Mouse (Mus musculus) limb, embryonic 12.5 days (tissue): ENCODE results near the gene Acsm1. TPM values are rescaled to one million over a fixed set of nuclear protein-coding genes. Genes with fewer than 3 reads are reported as not detected.

Experiments
- ATAC-seq: fragments of 200-750 bp; cut with Nextera tagmentation; 2 replicates; pipeline ENCODE4 v1.8.0; 2017; ENCODE audit warnings: low read depth, moderate TSS enrichment; ENCODE audit not compliant: insufficient number of reproducible peaks, insufficient read depth, low FRiP score, low TSS enrichment
- H3K27ac ChIP-seq: fragments of 300-500 bp; sonication (generic); 2 replicates; pipeline ENCODE4 v1.5.1; 2016; ENCODE audit warnings: mild to moderate bottlenecking, moderate library complexity
- H3K27me3 ChIP-seq: fragments of 300-500 bp; sonication (generic); 2 replicates; pipeline ENCODE4 v1.6.1; 2016; ENCODE audit warnings: mild to moderate bottlenecking, moderate library complexity
- H3K36me3 ChIP-seq: fragments of 300-500 bp; sonication (generic); 2 replicates; pipeline ENCODE4 v1.6.1; 2016; ENCODE audit warnings: mild to moderate bottlenecking, moderate library complexity
- H3K4me1 ChIP-seq: fragments of 300-500 bp; sonication (generic); replicated peaks from 2 replicates; pipeline ENCODE4 v1.6.1; 2016
- H3K4me2 ChIP-seq: fragments of 300-500 bp; sonication (generic); 2 replicates; pipeline ENCODE4 v1.6.1; 2016; ENCODE audit warnings: mild to moderate bottlenecking, moderate library complexity
- H3K4me3 ChIP-seq: fragments of 300-500 bp; sonication (generic); replicated peaks from 2 replicates; pipeline ENCODE4 v1.5.1; 2016; ENCODE audit warnings: mild to moderate bottlenecking
- H3K9ac ChIP-seq: fragments of 300-500 bp; sonication (generic); replicated peaks from 2 replicates; pipeline ENCODE4 v1.6.1; 2016; ENCODE audit warnings: mild to moderate bottlenecking, moderate library complexity
- H3K9me3 ChIP-seq: fragments of 300-500 bp; sonication (generic); 2 replicates; pipeline ENCODE4 v1.6.1; 2016; ENCODE audit warnings: mild to moderate bottlenecking, moderate library complexity
- WGBS: fragments of 180-500 bp; shearing (Covaris S2); methylation state at CpG from one replicate; pipeline ENCODE4 v1.1.7; 2016; 5-methylcytosine and 5-hydroxymethylcytosine counted together
- polyA plus RNA-seq: library from polyadenylated mRNA; unstranded; fragments of >200 nt; fragmentation: Nextera tagmentation; extraction: Ambion mirVana; gene quantifications from 2 replicates; pipeline ENCODE4 v1.2.1, GENCODE M21; 2016

The Acsm1 gene
- polyA plus RNA-seq, 1 experiment from 2014 or later = not detected

GRCm38 (mm10) chr7:119605926-119606663, 731 bp upstream of the Acsm1 start:
- Histone ChIP-seq H3K4me3 (no peak overlapping the region), H3K4me1 (no peaks in the 10 kb centered on the region), H3K27ac (no peak overlapping the region), H3K4me2 (no peak overlapping the region), H3K9ac (no peak overlapping the region), H3K9me3 (no peaks in the 10 kb centered on the region), H3K36me3 (no peaks in the 10 kb centered on the region), H3K27me3 (no peaks in the 10 kb centered on the region)
- WGBS = 81% methylated on average over 9 of the region's 9 CpGs
- ATAC-seq = no peak

GRCm38 (mm10) chr7:119607796-119608515, 1.1 kb downstream of the Acsm1 start:
- Histone ChIP-seq H3K9ac (no peak overlapping the region), H3K27me3 (no peaks in the 10 kb centered on the region), H3K4me1 (no peaks in the 10 kb centered on the region), H3K4me2 (no peak overlapping the region), H3K4me3 (no peak overlapping the region), H3K36me3 (no peaks in the 10 kb centered on the region), H3K9me3 (no peaks in the 10 kb centered on the region), H3K27ac (no peak overlapping the region)
- WGBS = 85% methylated on average over 9 of the region's 9 CpGs
- no peak for ATAC-seq

GRCm38 (mm10) chr7:119616531-119616930, 9.7 kb downstream of the Acsm1 start:
- no peaks in the 10 kb centered on the region for H3K9me3 ChIP-seq
- H3K4me3 ChIP-seq = no peak overlapping the region
- H3K9ac ChIP-seq = no peak overlapping the region
- no peaks in the 10 kb centered on the region for H3K27me3 ChIP-seq
- no peak overlapping the region for H3K4me2 ChIP-seq
- H3K36me3 ChIP-seq = no peaks in the 10 kb centered on the region
- ATAC-seq = no peak
- H3K27ac ChIP-seq = no peak overlapping the region
- WGBS = 37% methylated on average over 1 of the region's 1 CpGs
- no peaks in the 10 kb centered on the region for H3K4me1 ChIP-seq

- Histone ChIP-seq H3K4me1 (no peaks in the 10 kb centered on the region), H3K9me3 (no peaks in the 10 kb centered on the region), H3K4me2 (no peak overlapping the region), H3K36me3 (no peaks in the 10 kb centered on the region), H3K27me3 (no peaks in the 10 kb centered on the region), H3K27ac (no peak overlapping the region), H3K4me3 (no peak overlapping the region), H3K9ac (no peak overlapping the region)
- WGBS = 83% methylated on average over 6 of the region's 6 CpGs
- ATAC-seq = no peak
These were observed 10.8 kb downstream of the Acsm1 start for GRCm38 (mm10) chr7:119617593-119617992.

- WGBS = 48% methylated on average over 4 of the region's 4 CpGs
- Histone ChIP-seq H3K9ac (no peak overlapping the region), H3K36me3 (no peaks in the 10 kb centered on the region), H3K9me3 (no peaks in the 10 kb centered on the region), H3K27me3 (no peaks in the 10 kb centered on the region), H3K27ac (no peak overlapping the region), H3K4me3 (no peak overlapping the region), H3K4me2 (no peak overlapping the region), H3K4me1 (no peaks in the 10 kb centered on the region)
- ATAC-seq = no peak
These were observed 11.5 kb downstream of the Acsm1 start for GRCm38 (mm10) chr7:119618209-119618935.

GRCm38 (mm10) chr7:119620157-119620556, 13.3 kb downstream of the Acsm1 start:
- Histone ChIP-seq H3K27me3 (no peaks in the 10 kb centered on the region), H3K4me1 (no peaks in the 10 kb centered on the region), H3K4me3 (no peak overlapping the region), H3K27ac (no peak overlapping the region), H3K9me3 (no peaks in the 10 kb centered on the region), H3K4me2 (no peak overlapping the region), H3K36me3 (no peaks in the 10 kb centered on the region), H3K9ac (no peak overlapping the region)
- ATAC-seq = no peak

GRCm38 (mm10) chr7:119638773-119639172, 31.9 kb downstream of the Acsm1 start:
- H3K27ac ChIP-seq = no peak overlapping the region
- H3K4me3 ChIP-seq = no peak overlapping the region
- H3K4me2 ChIP-seq = no peak overlapping the region
- H3K27me3 ChIP-seq = no peaks in the 10 kb centered on the region
- no peak for ATAC-seq
- H3K9me3 ChIP-seq = no peaks in the 10 kb centered on the region
- no peaks in the 10 kb centered on the region for H3K36me3 ChIP-seq
- no peak overlapping the region for H3K9ac ChIP-seq
- no peaks in the 10 kb centered on the region for H3K4me1 ChIP-seq

- 84% methylated on average over 5 of the region's 5 CpGs for WGBS
- Histone ChIP-seq H3K36me3 (no peaks in the 10 kb centered on the region), H3K4me1 (no peaks in the 10 kb centered on the region), H3K4me3 (no peak overlapping the region), H3K9ac (no peak overlapping the region), H3K27me3 (no peaks in the 10 kb centered on the region), H3K4me2 (no peak overlapping the region), H3K9me3 (no peaks in the 10 kb centered on the region), H3K27ac (no peak overlapping the region)
- ATAC-seq = no peak
These were observed 35.5 kb downstream of the Acsm1 start for GRCm38 (mm10) chr7:119642307-119642706.

GRCm38 (mm10) chr7:119667893-119668292, 61.1 kb downstream of the Acsm1 start:
- Histone ChIP-seq H3K27me3 (no peaks in the 10 kb centered on the region; the same call in 1 of the 2 replicates), H3K4me1 (no peaks in the 10 kb centered on the region), H3K9me3 (no peaks in the 10 kb centered on the region), H3K4me3 (no peak overlapping the region), H3K36me3 (no peaks in the 10 kb centered on the region), H3K9ac (no peak overlapping the region), H3K27ac (no peak overlapping the region), H3K4me2 (no peak overlapping the region)
- ATAC-seq = no peak
- 84% methylated on average over 3 of the region's 3 CpGs for WGBS

- Histone ChIP-seq H3K27ac (no peak overlapping the region), H3K4me3 (no peak overlapping the region), H3K9ac (no peak overlapping the region), H3K4me1 (peaks cover 5% of the 10 kb centered on the region; the same call in 1 of the 2 replicates), H3K4me2 (no peak overlapping the region), H3K36me3 (no peaks in the 10 kb centered on the region), H3K9me3 (no peaks in the 10 kb centered on the region), H3K27me3 (no peaks in the 10 kb centered on the region; the same call in 1 of the 2 replicates)
- ATAC-seq = no peak
- WGBS = 76% methylated on average over 5 of the region's 5 CpGs
These were observed 63.6 kb downstream of the Acsm1 start for GRCm38 (mm10) chr7:119670395-119670794.

GRCm38 (mm10) chr7:119670925-119671324, 64.1 kb downstream of the Acsm1 start:
- no peak for ATAC-seq
- no peak overlapping the region for H3K27ac ChIP-seq
- no peak overlapping the region for H3K9ac ChIP-seq
- H3K36me3 ChIP-seq = no peaks in the 10 kb centered on the region
- no peak overlapping the region for H3K4me2 ChIP-seq
- no peaks in the 10 kb centered on the region for H3K9me3 ChIP-seq
- no peaks in the 10 kb centered on the region; the same call in 1 of the 2 replicates for H3K27me3 ChIP-seq
- peaks cover 5% of the 10 kb centered on the region; the same call in 1 of the 2 replicates for H3K4me1 ChIP-seq
- no peak overlapping the region for H3K4me3 ChIP-seq
- 49% methylated on average over 6 of the region's 6 CpGs for WGBS
